Mouse (Mus musculus) ovary, postnatal 36 days (tissue): ENCODE measurements around the gene Ifi206.
"Not testable (repeated sequence)": the region's sequence is repeated elsewhere in the genome, so short reads cannot be mapped to it uniquely, and the experiment has no call there.

ENCODE experiments used
- DNase-seq: peaks from one replicate; pipeline ENCODE4 v3.0.0; 2022; ENCODE audit warnings: low spot score, mixed read lengths

The Ifi206 gene

DNA sequence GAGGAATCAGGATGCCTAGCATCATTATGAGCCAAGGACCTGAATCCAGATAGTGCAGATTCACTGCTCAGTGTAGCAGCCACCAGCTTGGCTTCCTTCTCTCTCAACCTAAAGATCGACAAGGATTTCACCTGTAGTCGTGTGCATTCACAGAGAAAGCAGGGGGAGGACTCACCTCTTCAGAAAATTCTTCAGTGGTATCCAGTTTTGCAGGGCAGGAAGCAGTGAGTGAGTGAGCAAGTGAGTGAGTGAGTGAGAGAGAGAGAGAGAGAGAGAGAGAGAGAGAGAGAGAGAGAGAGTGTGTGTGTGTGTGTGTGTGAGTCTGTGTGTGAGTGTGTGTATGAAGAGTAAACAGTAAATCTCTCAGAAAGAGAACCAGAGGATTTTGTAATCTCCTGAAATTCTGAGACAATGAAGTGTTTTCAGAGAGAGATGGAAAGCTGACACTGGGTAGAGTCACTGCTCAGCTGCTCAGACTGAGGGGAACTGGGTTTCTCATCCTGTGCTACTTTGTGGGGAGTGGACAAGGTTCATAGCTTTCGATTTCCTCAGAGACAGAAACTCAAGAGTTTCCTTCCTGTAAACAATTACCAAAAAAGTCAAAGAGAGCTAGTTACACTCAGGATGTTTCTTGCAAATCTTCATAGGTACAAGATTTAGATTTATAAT, at the start of gene Ifi206:
Ifi206 (minus strand) TSS at position 230 of the 669 bp plus-strand sequence.
- DNase-seq, result not testable (repeated sequence)

DNA sequence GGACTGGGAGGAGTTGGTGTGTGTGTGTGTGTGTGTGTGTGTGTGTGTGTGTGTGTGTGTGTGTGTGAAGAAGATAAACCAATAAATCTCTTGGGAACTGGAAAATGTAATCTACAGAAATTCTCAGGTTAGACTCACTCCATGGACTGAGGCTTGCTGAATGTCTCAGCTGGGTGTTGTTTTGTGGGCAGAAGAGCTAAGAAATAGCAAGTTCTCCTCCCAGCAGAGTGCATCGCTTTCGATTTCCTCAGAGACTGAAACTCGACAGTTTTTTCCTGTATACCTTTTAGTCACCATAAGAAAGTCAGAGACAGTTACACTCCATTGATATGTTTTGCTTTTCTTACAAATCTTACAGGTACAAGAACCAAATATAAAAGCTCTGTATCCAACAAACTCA, 45.0 kb upstream of the Ifi206 start, which contains the start of gene Ifi214:
Ifi214 (minus strand) TSS at position 167 of the 400 bp plus-strand sequence.
- not testable (repeated sequence) for DNase-seq

DNA sequence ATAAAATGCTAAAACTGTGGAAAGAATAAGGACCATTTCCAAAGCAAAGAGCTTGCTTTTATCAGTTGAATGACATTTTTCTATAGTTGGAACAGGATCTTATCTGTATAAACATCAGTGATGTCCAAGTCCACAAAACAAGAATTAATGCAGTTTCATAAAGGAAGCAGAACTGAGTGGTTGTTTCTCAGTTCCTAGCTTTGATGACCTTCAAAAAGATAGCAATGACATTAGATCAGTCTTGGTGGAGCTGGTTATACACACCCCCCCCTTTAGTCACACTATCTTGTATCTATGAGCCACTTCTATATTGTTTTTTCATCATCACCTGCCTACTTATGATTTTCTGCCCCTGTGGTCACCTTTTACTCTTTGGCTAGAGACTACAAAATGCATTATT, 30.6 kb upstream of the Ifi206 start:
- DNase-seq, result no peak

DNA sequence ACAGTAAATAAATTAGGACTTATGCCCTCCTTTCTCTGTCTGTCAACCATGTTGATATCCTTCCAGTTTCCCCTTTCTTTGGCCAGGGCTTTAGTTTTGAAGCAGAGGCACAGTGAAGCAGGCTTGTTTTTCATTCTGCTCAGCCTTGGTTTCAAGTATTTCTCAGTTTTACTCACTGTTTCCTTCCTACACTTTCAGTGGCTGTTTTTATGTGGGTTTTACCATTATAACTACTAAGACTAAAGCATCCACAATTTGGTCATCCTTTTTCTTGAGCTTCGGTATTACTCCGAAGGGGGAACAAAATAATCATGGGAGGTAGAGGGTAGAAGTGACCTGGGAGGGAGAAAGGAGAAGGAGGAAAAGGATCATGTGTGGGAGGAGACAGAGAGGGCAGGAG, 19.8 kb upstream of the Ifi206 start:
- not testable (repeated sequence) for DNase-seq

DNA sequence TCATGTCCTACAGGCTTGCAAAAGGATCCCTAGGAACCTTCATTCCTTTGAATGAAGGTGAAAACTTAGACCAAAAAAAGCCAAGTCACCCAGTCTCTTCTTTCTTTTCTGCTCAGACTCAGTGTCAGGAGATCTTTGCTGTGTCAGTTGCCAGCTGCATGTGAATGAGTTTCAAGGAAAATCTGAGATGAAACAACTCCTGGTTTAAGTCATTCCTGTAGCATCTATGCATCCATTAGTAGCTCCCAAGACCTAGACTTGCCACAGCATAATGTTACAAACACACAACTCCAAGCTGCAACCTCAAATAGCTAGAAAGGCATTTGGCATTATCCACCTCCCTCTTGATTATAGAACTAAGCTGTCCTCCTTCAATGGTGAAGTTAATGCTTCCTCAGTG, 642 bp upstream of the Ifi206 start:
- DNase-seq, result not testable (repeated sequence)

DNA sequence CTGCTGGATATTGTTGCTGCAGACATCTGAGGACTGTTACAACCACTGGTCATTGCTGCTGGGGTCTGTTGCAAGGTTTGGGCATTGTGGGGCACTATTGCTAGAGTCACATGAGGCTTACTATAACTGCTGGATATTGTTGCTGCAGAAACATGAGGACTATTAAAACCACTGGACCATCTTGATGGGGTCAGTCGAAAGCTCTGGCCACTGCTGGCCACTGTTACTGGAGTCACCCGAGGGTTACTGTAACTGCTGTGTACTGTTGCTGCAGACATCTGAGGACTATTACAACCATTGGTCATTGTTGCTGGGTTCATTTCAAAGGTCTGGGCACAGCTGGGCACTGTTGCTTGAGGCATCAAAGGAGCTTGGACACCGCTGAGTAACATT, 9.7 kb downstream of the Ifi206 start:
- DNase-seq, result not testable (repeated sequence)

DNA sequence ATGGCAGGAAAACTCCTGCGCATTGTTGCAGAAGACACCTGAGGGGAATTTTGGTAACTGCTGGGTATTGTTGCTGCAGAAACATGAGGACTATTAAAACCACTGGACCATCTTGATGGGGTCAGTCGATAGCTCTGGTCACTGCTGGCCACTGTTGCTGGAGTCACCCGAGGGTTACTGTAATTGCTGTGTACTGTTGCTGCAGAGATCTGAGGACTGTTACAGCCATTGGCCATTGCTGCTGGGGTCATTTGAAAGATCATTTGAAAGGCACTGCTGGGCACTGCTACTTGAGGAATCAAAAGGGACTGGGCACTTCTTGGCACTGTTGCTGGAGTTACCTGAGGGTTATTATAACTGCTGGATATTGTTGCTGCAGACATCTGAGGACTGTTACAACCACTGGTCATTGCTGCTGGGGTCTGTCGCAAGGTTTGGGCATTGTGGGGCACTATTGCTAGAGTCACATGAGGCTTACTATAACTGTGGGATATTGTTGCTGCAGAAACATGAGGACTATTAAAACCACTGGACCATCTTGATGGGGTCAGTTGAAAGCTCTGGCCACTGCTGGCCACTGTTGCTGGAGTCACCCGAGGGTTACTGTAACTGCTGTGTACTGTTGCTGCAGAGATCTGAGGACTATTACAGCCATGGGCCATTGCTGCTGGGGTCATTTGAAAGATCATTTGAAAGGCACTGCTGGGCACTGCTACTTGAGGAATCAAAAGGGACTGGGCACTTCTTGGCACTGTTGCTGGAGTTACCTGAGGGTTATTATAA, 10.3 kb downstream of the Ifi206 start:
- DNase-seq, result not testable (repeated sequence)

DNA sequence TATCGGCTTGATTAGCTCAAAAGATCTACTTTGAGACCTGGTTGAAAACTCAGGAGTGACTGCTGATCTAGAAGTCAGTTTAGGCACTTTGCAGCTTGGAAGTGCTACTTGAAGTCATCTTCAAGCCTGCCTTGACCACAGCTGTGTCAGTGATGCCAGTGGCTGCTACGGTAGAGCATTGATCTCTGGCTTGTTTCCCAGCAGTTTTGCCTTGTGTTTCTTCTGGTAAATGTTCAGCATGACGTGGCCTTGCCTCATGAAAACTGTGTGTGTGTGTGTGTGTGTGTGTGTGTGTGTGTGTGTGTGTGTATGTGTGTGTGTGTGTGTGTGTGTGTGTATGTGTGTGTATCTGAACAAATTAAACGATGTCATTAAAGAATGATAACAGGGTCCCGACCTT, 34.1 kb downstream of the Ifi206 start:
- DNase-seq, result no peak

DNA sequence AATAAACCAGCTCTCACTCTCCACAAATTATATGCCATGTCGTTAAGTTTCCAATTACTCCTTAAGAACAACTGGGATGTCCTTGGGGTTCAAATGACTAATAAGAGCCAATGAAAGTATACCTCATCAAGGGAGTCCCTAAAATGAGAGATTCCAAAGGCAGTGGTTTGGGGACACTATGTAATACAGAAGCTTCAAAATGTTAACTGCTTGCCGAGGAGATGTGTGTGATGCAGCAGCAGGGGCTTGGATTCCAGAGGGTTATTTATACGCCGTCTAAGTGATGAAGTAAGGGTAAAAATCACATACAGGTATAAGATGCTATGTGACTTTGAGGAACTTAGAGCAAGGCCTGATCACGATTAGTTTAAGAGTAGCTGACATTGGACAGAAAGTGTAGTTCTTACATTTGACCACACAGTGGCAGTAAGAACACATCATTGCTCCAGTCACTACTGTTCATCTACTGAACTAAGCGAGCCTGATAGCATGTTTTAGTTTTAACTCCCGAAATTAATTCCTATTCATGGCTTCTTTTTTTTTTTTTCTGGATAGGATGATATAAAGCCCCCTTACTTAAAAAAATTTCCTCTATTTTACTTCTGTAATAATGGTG, 34.6 kb downstream of the Ifi206 start:
- DNase-seq, result no peak

DNA sequence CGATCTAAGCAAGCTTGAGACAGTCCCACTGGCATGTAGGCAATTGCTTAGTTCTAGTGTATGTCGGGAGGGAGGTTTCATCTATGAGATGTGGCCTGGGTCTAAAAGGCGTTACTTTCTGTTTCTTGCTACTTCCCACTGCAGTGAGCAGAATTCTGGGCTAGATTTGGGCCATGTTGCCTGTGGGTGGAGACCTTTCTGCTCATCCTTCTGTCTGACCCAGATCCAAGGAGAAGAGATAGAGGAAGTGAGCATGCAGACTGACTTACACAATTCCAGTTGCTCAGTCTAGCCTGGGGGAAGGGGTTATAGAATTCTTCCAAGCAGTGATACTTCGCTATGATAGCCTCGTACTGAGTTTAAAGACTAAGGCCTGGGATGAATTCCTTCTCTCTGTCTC, 39.2 kb downstream of the Ifi206 start:
- DNase-seq, result no peak

DNA sequence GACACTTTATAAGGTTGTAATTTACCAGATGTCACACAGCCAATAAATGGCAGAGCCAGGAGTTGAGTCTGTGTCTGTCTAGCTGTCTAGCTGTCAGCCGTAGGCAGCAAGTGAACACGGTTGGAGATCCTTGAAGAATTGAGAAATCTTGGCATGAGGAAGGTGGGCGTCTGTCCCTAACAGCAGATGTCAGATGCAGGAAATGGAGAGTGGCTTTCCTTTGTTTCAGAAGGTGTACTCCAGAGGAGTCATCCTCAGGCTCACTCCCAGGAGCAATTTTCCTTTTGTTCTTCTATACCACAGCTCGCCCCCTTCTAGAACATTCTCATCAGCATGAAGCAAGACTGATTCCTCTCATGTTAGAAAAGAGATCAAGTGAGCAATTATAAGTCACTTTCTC, 40.2 kb downstream of the Ifi206 start:
- no peak for DNase-seq

DNA sequence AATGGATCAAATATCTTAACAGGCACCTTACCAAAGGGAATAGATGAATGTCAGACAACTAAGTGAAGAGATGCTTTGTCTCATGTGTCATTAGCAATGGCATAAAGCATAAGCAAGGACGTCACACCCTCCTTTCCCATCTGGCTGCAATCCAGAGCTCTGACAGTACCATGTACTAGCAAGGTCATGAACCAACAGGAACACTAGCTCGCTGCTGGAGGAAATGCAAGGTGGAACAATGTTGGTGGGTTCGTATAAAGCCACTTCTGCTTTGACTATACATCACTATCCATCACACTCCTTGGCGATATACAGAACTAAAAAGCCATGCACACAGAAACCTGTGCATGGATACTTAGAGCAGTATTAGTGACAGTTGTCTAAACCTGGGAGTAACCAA, 43.8 kb downstream of the Ifi206 start:
- no peak for DNase-seq

DNA sequence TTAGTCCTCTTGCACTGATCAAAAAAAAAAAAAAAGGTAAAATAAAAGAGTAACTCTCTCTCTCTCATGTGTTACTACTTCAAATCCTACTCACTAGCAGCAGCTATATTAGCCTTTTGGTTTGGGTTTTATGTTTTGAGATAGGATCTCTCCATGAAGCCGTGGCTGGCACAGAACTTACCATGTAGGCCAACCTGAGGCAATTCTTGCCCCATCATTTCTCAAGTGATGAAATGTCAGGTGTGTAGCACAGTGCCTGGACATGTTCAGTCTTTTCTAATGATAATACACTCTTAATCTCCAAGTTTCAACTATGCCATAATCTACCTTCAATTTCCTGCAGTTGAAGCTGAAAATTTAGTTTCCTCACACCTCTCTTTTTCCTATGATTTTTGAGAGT, 47.8 kb downstream of the Ifi206 start:
- no peak for DNase-seq

DNA sequence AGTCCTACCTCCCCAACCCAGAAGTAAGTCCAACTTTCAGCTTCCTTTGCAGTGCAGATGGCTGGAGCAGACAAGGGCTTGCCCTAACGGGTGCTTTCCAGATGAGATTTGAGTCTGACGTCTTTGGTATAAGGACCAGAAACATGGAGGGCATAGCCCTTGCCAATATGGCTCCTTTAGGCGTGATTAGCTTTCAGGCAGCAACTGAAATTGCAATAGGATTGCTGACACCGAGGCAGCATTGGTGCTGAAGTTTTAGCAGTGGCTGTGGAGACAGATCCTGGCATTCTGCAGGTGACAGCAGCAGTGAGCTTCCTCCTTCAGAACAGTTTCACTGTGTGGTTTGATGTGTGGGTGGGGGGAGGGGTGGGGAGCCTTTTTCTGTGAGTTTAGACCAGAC, 49.6 kb downstream of the Ifi206 start:
- no peak for DNase-seq

DNA sequence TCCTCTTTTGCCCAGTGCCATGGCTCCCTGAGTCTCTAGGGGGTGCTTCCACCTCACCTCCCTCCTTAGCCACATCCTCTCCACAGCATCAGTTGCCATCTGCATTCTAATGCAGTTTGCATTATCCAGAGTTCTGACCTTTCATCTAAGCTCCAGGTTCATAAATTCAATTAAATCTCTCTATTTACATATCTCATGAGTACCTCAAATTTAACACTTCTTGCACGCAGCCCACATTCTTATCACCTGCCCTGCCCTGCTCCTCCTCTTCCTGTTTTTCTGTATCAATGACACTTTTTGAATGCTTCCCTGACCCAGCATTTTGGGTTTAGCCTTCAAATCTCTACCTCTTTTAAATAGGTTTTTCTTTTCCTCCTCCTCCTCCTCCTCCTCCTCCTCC, 50.2 kb downstream of the Ifi206 start:
- DNase-seq, result no peak

DNA sequence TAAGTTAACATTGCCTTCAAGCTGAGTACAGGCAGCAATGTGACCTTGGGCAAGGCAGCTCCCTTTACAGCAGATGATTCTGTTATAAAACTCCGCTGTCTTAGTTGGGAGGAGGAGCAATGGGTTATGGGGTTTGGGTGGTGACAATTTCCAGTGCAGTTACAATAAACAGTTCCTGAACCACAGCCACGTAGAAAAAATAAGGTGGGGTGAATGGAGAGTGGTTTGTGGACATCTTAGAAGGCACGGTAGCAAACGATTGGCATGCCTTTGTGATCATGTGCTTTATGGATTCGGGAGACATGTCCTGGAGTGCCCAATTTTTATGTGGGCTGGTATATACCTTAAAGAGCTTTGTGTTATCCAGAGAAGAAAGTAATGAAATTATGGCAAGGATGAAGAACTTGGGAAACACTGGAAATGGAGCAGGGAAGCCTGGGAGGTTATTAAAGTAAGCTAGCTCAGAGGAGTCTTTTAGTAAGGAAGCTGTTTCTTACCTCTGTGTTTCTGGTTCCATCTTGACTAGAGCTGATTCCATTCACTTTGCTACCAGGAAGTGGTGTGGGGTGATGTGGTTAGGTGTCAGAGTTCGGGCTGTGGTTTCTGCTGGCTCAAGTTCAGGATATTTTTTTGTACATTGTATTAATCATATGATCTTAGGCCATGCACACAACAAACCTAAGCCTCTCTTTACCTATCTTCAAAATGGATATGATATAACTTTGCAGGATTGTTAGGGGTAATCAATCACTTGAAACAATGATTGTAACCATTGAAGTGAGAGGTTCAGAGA, 53.5 kb downstream of the Ifi206 start:
- no peak for DNase-seq

DNA sequence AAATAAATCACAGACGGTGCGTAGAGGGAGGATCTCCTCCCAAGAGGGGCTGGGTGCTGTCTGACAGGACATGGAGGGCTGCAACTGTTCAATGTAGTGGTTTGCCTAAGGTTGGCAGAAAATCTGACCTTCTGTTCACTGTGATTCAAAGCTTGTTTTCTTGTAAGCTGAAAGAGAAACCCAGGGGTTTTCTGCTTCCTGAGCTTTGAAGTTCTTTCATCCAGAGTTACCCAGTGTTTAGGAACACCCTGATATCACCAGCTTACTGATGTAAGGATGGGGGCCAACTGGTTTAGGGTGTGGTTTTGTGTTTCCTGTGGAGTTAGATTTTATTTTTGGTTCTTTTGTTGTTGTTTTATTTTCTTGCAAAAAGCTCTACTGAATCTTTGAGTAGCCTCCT, 58.4 kb downstream of the Ifi206 start:
- no peak for DNase-seq

DNA sequence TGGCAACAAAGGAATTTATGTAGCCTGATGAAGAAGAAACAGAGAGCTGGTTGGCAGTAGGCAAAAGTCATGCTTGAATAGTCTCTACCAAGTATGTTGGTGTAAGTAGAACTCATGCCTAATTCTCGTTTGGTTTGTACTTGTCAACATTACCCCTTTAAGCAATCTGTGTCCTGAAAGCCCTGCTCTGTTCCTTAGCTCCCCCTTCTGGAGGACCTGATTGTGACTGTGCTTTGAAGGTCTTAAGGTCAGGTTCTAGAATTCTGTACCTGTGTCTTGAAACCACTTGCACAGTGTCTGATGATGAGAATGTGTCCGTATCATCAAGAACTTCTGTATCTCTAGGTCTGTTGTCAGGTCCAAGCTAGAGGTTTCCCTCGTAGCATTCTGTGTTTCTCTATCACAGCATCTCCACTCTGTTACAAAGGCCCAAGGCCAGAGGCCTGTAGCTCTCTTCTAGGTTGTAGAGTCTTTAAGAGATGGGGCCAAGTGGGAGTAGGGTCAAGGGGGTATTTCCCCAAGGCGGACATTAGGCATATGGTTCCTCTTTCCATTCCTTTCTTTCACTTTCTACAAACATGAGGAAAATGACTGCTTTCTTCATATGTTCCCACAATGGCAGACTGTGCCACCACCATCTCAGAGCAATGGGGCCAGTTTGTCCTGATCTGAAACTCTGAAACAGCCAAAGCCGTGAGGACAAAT, 60.7 kb downstream of the Ifi206 start:
- DNase-seq, result no peak

DNA sequence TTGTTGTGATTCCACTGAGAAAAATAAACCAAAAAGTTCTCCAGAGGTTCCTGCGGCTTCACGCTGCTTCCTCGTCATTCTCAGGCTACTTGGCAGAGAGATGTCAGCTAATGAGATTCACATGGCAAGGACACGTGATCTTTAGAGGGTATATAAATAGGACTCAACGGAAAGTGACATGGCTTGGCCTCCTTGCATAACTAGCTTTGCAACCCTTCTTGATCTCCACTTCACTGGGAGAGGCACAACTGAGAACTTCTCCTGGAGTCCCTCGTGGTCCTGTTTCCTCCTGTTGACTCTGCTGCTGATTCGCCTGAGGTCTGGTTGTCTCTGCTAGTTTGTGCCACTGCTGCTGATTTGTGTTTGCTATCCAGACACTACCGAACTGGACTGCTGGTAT, 63.5 kb downstream of the Ifi206 start:
- DNase-seq, result no peak

DNA sequence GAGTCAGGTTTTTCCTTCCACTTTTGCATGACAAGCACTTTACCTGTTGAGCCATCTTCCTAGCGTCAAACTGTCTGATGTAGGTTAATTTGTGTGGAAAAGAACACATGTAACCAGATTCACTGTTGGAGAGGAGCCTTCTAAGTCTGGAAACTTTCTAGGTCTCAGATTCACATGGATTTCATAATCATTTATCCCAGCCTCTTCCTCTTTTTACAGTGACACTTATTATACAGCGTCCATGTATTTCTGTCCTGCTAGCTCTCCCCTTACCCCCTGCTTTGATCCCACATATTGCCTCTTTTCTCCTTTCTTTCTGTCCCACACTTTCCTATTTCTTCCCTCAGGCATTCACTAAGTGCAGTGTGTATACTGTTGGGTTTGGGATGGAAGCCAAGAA, 64.5 kb downstream of the Ifi206 start:
- no peak for DNase-seq

DNA sequence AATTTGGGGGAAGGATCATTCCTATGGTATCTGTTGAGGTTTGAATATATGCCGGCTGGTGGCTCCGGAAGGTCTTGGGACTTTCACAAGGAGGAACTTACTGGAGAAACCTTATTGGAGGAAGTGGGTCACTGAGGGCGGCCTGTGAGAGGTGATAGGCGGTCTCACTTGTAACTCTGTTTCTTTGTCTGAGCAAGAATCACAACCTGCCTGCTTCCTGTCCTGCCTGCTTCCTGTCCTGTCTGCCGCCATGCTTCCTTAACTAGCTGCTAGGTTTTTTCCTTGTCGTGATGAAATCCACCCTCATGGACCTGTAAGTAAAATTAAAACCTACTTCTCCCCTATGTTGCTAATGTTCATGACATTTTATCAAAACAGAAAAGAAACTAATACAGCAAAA, 70.5 kb downstream of the Ifi206 start:
- DNase-seq, result no peak
